Mouse (Mus musculus) right cerebral cortex, adult 2 months (tissue): Measurements from ENCODE around the gene Fcgr4.

ENCODE experiments used
- DNase-seq, 2 experiments: peaks; one replicate each; pipeline ENCODE4 v3.0.0; 2021 to 2022; ENCODE audit warnings: low spot score in 2 of 2

Gene Fcgr4

DNA sequence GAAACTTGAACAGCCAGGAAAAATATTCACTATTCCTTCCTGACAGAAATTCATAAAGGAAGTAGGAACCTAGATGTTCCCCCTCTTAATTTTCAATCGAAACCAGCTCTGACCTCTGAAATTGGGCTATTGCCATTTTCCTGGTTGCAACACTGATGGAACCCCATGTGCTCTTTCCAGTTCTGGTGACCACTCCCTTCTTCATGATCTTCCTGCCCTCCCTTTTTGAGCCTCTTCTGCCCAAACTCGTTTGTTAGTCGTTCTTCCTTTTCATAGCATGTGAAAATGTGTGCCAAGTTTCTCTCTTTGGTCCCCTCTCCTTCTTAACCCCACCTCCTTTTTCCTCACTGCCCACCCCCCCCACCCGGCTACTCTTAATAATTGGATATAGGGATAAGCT, 7.0 kb upstream of the Fcgr4 start:
- no peak for DNase-seq

DNA sequence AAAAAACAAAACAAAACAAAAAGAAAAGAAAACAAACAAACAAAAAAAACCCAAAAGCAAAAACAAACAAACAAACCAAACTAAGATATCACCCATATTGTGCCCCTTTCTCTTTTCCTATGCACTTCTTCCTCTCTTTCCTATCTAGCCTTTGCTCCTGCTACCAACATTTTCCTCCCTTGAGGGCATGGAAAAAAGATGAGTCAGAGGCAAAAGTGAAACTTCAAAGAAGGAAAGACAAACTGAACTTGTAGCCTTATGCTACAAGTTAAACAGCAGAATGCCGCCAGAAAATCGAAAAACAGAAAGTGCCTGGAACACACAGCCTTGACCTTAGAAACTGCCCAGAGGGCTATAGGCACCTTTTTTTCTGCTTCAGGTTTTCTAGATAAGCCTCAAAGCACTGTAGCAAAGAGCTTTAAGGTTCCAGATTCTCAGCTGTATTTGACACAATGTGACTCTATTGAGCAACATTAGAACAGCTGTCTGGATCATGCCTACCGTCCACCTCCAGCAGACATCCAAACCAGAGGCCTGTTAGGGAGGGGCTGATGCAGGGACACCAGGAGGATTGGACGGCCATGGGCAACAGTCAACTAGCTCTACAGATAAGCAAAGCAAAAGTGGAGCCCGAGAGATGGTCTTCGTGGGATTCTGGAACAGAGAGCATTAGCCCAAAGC, 1.9 kb upstream of the Fcgr4 start:
- DNase-seq, result no peak

DNA sequence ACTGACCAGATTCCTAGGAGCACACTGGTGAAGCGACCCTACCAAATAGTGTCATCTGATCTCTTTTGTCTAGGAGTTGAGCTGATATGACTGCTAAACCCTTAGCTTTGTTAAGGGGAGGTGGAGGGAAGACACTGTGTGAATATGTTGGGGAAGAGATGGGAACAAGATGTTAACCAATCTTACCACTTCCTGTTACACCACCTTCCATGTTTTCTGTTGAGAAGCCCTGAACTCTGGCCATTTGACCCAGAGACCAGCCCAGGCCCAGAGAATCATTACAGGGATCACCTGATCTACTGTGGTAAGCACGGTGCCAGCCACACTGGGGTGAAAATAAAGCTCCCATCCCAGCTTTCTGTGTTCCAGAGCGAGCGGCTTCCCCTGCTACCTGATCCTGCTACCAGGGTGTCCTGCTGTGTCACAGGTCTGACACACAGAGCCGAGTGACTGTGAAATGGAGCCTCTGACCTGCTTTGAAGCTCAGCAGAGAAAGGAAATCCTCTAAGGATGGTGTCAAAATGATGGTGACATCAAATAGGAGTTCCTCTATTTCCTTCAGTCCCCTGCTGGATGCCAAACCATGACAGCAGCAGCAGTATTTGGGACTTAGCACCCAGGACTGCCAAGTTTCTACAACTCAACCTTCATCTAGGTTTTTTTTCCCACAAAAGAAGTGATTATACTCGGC, 1.1 kb upstream of the Fcgr4 start:
- DNase-seq, result no peak

DNA sequence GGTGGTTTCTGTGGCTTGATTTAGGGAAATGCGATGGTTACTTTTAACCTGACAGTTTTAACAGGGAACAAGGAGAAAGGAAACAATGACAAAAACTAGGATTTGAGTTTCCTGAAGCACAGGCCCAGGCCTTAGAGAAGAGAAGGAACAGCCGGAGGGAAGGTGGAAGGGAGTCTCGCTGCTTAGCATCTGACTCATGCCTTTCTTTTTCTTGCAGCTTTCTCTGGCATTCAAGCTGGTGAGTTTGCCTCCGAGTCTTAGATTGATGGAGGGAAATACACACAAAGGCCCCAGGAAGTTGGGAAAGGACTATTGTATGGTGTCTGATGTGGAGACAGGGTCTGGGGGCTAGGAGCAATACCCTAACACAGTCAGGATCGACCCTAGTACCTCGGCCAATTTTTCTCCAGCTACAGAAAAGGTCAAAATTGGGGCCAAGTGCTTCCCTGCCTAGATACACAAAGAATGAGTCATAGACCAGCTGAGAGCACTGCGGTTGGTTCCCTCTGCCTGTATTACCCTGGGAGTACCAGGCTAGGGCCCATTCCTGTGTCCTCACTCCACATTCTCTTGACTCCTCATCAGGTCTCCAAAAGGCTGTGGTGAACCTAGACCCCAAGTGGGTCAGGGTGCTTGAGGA, 711 bp downstream of the Fcgr4 start:
- DNase-seq, result peak; percentile 31 to 42

DNA sequence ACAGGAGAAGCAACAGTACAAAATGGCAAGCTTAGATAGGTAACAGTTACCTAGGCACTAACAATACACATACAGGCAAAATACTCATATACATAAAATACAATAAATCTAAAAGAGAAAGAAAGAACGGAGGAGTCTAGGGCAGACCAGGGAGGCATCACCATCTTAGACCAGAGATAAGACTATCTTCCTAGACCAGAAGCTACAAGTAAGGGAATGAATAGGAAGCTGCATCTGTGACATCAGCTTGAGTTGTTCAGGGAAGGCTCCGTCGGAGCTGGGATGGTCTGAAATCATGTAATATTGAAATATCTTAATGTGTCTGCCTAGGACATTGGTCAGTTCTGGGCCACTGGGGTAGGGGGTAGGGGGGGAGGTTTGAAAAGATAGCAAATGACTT, 13.0 kb downstream of the Fcgr4 start:
- DNase-seq, result no peak

DNA sequence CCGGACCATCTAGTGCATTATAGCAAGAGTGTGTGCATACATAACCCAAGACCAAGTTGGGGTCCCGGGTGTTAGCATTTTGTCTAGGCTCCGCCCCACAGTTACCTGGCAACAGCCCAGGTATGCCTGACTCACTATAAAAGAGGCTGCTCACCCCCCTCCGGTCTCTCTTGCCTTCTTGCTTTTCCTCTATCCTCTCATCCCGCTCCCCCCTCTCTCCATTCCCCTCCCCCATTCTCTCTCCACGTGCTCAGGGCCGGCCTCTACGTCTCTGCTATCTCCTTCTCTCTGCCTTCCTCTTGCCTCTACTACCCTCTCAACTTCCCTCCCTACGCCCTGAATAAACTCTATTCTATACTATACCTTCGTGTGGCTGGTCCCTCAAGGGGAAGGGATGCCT, 14.0 kb downstream of the Fcgr4 start:
- no peak for DNase-seq

DNA sequence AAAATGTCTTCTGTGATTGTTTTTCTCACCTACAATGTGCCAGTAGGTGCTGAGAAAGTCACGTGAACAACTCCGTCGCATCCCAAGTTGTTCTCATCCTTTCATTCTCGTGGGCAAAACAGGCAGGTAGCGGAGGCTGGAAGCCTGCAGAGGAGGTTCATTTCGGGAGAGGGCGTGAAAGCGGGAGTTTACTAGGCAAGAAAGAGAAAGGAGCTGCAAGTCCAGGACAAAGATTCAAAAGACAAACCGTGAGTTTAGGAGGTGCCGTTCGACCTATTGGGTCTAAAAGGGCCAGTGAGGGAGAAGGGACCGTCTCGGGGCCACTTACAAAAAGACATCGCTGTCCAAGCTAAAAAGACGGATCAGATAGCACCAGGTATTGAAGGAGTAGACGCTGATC, 14.5 kb downstream of the Fcgr4 start:
- peak; percentile 44 to 49 for DNase-seq

DNA sequence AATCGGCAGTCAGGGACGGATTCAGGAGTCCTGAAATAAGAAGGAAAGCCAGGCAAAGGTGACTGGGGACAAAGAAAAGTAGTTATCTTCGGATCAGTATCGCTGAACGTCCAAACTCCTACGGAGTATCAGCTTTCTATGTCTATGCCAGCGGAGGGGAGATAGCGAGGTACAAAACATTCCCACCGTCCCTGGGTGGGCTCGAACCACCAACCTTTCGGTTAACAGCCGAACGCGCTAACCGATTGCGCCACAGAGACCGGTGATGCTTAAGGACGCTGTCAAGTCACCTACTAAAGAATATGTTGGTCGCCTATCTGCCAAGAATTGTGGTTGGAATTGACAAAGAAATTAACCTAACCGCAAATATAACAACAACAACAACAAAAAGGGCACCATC, 15.0 kb downstream of the Fcgr4 start:
- DNase-seq, result peak; percentile 96

DNA sequence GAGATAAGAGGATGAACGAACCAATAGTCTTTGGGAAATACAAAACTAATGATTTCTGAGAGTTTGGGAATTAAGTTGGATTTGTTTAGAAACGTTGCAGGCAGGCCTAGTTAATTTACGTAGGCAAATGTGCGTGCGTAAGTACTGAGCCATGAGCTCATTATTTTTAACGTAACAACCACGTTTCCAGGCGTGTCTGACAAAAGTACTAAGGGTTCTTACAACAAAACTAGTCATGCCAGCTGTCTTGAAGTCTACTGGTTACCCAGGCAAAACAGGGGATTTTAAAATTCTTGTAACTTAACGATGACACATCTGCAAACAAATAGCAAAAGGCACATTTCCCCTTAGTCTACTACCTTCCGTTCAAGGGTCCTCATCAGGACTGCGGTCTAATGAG, 15.5 kb downstream of the Fcgr4 start:
- DNase-seq, result peak; percentile 13 to 23

DNA sequence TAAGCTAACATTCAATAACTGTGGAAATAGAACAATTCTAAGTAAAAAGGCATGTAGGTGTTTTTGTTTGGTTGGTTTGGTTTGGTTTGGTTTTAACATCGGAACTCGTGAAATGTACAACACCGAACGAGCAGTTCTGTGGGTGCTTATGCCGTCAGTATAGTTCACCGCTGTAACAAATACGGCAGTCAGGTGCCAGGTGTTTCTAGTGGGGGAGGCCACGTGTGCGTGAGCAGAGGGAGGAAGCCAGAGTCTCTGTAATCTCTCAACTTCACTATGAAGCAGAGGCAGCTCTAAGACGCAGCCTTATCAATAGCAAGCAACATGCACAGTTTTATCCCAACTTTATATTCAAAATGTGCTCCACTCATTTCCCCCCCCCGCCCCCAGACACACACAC, 16.9 kb downstream of the Fcgr4 start:
- DNase-seq, result no peak

DNA sequence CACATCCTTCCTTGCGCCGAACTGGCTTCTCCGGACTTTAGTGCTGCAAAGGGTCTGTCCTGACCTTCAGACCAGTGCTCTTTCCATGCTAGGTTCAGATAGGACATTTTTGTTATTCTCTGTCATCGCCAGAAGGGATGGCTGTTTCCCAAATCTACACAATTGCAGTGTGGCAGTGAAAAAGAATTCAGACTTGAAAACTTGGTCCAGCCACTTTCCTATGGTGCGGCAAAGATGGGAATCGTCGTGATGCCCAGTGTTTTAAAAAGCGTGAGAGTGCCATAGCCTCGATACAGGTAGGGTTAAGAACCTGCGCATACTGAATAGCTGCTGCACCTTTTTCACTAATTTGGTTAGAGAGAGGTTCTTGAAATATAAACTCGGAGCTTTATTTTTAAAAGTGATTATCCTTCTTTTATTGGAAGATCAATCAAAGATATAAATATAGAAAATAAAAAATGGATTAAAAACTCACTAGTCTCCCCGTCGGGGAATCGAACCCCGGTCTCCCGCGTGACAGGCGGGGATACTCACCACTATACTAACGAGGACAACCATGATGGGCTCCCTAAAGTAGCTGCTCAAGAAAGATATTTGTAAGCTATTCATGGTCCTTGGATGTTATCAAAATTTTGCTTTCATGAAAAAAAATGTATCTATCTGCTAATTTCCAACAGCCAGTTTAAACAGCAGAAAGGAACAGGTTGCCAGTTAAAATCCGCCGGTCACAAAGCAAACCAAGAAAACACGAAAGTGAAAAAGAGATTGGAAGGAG, 18.0 kb downstream of the Fcgr4 start:
- DNase-seq, result peak; percentile 80 to 93

DNA sequence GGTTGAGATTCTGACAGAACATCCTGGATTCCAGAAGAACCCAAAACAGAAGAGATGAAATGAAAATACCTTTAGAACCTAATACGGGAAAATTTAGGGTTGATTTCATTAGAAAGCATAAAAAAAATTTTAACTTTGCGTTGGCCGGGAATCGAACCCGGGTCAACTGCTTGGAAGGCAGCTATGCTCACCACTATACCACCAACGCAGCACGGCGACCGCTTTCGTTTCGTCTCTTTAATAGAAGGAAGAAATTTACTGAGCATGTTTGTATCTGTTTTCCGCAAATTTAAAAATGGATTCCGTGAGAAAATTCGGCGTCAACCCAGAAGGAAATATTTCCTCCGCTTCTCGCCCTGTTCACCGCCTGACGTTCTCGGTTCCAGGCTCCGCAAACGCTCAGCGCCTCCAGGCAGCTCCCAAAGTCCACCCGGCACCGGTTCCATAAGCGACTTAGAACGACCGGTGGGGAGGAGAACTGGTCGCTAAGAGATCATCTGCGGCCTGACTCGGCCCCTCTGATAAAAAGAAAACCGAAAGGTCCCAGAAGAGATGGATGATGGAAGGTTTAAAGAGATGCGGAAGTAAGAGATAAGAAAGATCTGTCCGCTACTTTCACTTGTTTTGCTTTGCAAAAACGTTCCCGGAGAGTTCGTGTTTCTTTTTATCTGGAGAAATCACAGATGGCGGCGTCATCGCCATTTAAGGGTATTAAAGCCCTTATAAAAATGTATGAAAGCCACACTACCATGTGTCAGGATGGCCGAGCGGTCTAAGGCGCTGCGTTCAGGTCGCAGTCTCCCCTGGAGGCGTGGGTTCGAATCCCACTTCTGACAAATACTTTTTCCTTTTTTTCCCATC, 19.4 kb downstream of the Fcgr4 start:
- peak; percentile 89 to 93 for DNase-seq

DNA sequence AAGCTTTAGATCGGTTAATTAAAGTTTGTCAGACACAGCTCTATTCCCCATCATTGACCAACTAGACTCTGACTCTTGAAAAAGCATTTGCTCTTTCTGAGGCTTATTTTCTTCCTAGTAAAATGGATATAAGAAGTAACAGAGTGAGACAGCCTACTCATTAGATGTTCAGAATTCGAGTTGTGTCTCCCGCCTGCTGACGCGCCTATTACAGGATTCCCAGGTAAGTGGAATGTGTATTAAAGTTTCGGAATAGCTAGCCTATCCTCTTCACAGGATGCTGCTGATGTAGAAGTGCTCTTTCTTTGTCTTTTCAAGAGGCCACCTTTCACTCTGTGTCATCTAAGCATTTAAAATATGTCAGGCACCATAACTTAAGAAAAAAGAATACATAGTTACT, 20.4 kb downstream of the Fcgr4 start:
- no peak for DNase-seq

DNA sequence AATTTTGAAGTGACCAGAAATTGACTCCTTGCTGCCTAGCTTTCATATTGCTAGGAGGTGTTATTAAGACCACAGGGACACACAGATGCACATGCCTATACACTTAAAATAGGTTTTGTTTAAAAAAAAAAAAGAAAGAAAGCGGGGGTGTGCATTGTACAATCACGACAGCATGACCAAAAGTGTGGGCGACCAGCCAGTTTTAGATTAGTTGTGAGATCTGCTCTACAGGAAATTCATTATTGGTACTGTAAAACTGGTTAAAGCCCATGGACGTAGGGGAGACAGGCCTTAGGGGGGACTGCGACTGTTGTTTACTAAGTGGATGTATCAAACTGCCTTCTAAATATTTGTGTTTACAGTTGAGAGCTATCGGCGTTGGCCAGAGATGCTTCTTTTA, 21.2 kb downstream of the Fcgr4 start:
- peak in 1 of 2 experiments; percentile 55 for DNase-seq

DNA sequence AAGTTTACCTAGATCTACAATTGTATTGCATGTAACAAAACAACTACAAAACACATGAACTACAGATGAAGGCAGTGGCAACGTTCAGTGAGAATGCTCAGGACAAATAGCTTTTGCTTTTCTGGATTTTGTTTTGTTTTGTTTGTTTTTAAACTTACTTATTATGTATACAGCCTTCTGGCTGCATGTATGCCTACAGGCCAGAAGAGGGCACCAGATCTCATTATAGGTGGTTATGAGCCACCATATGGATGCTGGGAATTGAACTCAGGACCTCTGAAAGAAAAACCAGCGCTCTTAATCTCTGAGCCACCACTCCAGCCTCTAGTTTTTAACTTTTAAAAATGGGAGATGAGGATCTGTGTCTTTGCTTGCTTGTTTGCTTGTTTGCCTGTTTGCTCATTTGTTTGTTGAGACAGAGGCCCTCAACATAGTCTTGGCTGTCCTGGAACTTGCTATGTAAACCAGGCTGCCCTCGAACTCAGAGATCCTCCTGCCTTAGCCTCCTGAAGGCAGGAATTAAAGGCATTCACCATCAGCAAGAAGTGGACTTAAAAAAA, 25.0 kb downstream of the Fcgr4 start:
- no peak for DNase-seq

DNA sequence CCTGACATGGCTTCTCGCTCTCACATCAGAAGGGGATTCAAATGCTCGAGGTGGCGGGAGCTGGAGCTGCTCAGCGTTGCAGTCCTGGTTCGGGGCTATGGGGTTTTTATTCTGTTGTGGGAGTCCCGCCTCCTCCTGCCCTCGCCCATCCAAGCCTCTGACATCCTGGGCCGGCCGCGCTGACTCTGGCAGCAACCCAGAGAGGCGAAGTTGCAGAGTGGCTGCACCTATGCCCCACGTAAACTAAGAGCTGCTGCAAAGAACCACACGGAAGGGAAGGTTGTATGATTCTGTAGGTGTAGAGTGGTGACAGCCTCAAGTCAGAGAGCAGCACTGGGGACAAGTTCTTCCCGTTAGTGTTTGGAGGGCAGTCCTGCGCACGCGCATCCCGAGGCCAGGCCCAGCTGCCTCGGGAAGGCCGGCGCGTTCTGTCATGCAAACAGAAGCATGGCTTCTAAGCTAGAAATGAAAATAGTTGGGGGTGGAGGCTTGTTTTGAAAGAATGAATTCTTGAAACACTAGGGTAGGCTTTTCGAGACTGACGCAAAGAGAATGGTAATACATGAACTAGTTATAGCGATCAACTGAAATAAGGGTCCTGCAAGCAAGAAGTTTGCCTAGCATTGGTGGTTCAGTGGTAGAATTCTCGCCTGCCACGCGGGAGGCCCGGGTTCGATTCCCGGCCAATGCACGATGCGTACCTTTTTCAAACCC, 25.8 kb downstream of the Fcgr4 start:
- DNase-seq, result peak; percentile 87 to 91

DNA sequence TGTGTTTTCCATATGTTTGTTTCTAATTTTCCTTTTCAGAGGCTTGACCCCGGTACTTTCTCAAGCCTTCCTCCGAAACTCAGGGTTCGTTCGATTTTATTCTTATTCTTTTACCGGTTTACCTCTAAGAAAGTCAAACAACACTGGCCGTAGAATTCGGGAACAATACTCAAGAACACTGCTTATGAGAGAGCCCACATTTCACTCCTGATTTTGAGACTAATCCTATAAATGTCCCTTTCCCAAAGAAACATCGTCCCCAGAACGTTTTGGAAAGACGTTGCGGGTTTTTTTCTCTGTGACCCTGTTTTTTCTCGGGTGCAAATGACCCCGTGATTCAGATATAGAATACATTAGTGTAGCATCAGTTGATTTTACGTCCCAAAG, 26.4 kb downstream of the Fcgr4 start:
- no peak for DNase-seq

DNA sequence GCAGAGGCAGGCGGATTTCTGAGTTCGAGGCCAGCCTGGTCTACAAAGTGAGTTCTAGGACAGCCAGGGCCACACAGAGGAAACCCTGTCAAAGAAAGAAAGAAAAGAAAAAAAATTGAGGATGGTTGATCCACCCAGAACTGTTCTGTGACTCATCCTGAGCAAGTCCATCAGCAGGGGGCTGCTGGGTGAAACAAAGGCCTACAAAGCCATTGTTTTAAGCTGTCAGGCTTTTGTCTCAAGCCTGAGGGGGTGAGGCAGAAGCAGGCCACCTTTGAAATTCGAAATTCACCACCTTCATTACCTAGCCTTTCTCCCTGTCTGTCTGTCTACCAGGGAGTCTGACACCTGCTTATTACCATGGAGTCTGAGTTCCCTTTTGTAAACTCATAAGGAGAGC, 27.8 kb downstream of the Fcgr4 start:
- no peak for DNase-seq

DNA sequence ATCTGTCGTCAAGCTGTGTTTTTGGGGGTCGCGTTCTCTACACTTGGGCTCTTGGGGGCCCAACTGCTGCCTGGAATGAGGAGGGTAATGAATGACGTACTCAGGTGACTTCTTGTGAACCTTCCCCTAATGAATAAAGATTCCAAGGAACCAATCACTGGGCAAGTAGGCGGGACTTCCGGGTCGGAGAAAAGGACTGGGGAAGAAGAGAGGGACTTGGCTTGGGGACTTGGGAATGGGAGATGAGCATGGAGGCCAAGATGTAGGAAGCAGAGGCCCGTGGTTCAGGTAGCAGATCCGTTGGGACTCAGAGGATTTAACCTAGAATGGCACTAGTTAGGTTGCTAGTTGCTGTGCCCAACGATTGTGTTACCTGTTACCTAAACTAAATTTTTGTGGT, 30.5 kb downstream of the Fcgr4 start:
- DNase-seq, result no peak

DNA sequence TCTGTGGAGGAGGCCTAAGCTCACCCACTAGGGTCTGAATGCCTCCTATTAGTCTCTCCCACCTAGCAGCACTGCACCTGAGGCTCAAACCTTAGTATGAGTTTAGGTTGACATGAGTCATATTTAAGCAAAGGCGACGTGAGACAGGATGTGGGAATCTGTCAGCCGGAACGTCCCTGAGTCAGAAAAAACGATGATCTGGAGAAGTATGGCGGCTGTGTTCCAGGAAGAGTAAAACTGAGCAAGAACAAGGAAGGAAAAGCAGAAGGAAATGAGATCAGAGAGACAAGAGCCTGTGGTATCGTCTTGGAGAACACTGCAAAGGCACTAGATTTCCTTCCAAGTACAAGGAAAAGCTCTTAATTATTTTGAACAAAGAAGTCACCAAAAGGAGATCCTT, 32.1 kb downstream of the Fcgr4 start:
- no peak for DNase-seq

DNA sequence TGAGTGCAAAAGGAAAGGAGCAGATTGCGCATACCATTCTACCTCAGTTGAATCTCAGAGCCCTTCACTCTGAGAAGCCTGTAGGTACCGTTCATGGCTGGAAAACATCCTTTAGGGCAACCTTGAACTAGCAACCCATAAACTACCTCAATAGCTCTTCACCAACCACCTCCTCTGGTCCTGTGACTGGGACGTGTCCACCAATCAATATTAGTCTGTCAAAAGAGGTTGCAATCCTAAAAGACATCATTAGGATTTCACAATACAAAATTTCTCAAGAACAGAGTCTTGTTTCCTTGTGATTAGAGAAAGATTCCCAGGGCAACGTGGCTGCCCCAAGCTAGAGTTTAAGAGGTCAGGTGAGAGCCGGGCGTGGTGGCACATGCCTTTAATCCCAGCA, 34.6 kb downstream of the Fcgr4 start:
- DNase-seq, result no peak
